Mouse (Mus musculus): Measurements from ENCODE around the gene Tmem72. TPM values are rescaled to one million over a fixed set of nuclear protein-coding genes. Genes with fewer than 3 reads are reported as not detected.

Tmem72 gene
- polyA plus RNA-seq (2012; rRNA removed; ENCODE audit: low replicate concordance) = 0.01 and 0.05 TPM in 2 replicates

GRCm38 (mm10) chr6:116716666-116717065, at the start of gene Tmem72:
Tmem72 (minus strand) TSS chr6:116716913.

DNA sequence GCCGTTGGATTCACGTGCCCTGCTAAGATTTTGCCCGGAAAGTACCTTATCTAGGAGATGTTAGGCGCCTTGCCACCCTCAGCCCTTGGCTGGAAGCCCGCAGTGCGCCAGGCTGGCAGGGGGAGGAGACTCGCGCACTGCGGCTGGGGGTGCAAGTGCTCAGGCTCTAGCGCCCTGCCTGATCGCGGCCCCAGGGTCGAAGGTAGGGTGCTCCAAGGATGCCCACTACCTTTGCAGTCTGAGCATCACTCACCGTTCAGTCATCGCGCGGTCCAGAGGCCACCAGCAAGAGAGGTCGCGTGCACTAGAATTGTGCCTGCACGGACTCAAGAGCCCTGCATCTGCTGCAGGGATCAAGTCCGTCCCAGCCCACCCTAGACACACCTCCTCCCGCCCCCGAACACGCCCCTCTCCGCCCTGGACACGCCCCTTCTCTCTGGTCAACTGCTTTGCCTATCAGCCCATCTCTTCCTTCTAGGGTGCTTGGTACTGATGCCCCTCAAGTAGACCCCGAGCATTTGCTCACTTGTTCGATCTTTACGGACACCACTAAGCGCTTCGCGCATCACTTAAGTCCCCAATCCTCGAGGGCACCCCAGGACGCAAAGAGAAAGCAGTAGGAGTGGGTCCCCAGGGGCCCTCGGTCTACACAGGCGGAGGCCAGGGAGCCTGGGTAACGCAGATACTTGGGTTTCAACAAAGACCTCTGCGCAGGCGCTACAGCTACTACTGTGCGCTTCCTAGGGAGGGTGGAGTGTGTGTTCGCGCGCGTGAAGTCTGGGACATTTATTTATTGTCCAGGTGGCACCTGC, 43.0 kb downstream of the Tmem72 start, which contains the start of gene Rassf4:
Rassf4 (minus strand) TSS at position 482 of the 812 bp plus-strand sequence.

GRCm38 (mm10) chr6:116650406-116650805, 66.3 kb downstream of the Tmem72 start, which contains the start of gene Depp1:
Depp1 (plus strand) TSS chr6:116650609.

Other genes starting within 250 kb of the Tmem72 start
- not detected in 2 replicates for gene Olfr211, start 227.8 kb downstream of the Tmem72 start, polyA plus RNA-seq (2012; rRNA removed; ENCODE audit: low replicate concordance)
- gene Olfr212, start 210.4 kb downstream of the Tmem72 start, polyA plus RNA-seq (2012; rRNA removed; ENCODE audit: low replicate concordance) = not detected in 2 replicates
- gene Olfr213, start 178.5 kb downstream of the Tmem72 start, polyA plus RNA-seq (2012; rRNA removed; ENCODE audit: low replicate concordance) = not detected in 2 replicates
- gene Gm5580, start 165.8 kb downstream of the Tmem72 start, polyA plus RNA-seq (2012; rRNA removed; ENCODE audit: low replicate concordance) = 0.13 and 0.22 TPM in 2 replicates
- not detected in 2 replicates for gene Olfr214, start 162.7 kb downstream of the Tmem72 start, polyA plus RNA-seq (2012; rRNA removed; ENCODE audit: low replicate concordance)
- not detected in 2 replicates for gene Olfr215, start 132.7 kb downstream of the Tmem72 start, polyA plus RNA-seq (2012; rRNA removed; ENCODE audit: low replicate concordance)
- 12.4 and 21.8 TPM in 2 replicates for gene Zfp422, start 87.9 kb downstream of the Tmem72 start, polyA plus RNA-seq (2012; rRNA removed; ENCODE audit: low replicate concordance)
- gene Depp1, start 66.3 kb downstream of the Tmem72 start, polyA plus RNA-seq (2012; rRNA removed; ENCODE audit: low replicate concordance) = 28.9 and 168 TPM in 2 replicates
- gene Rassf4, start 43.0 kb downstream of the Tmem72 start, polyA plus RNA-seq (2012; rRNA removed; ENCODE audit: low replicate concordance) = 18.5 and 21.1 TPM in 2 replicates

All from subcutaneous adipose tissue, adult 2 months (tissue).